Mouse (Mus musculus) stomach, postnatal 0 days (tissue): Measurements from ENCODE around the gene Ppm1h.

Experiments
- CTCF ChIP-seq: IDR thresholded peaks from 2 replicates; pipeline ENCODE4 v1.5.1; 2016; ENCODE audit warnings: antibody characterized with exemption, low read depth, mild to moderate bottlenecking, moderate library complexity
- EP300 ChIP-seq: optimal IDR thresholded peaks from 2 replicates; pipeline ENCODE3; 2016; ENCODE audit warnings: antibody characterized with exemption

DNA sequence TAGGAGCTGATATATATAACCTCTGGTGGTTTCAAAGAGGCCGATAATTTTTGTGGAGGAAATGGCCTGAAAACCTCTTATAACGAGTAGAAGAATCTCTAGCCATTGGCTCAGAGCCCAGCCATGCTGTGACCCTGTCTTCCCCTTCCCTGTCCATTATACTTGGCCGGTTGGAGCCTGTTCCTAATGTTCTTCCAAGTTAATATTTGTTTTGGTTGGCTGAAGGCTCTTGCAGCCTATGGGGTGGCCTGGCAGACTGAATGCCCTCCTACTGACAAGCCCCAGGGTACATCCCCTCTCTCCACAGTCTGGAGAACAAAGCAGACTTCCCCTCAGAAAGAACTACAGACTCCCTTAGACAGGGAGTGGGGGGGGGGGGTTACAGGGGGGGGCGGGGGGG lies 104.2 kb downstream of the Ppm1h start:
- no peak for TF ChIP-seq CTCF
- TF ChIP-seq EP300, result no peak
